Mouse (Mus musculus): Measurements from ENCODE around the gene Tmem39a. TPM values are rescaled to one million over a fixed set of nuclear protein-coding genes. Genes with fewer than 3 reads are reported as not detected.

The Tmem39a gene
- 92.5 and 144 TPM in 2 replicates for polyA plus RNA-seq (2012; rRNA removed)

DNA sequence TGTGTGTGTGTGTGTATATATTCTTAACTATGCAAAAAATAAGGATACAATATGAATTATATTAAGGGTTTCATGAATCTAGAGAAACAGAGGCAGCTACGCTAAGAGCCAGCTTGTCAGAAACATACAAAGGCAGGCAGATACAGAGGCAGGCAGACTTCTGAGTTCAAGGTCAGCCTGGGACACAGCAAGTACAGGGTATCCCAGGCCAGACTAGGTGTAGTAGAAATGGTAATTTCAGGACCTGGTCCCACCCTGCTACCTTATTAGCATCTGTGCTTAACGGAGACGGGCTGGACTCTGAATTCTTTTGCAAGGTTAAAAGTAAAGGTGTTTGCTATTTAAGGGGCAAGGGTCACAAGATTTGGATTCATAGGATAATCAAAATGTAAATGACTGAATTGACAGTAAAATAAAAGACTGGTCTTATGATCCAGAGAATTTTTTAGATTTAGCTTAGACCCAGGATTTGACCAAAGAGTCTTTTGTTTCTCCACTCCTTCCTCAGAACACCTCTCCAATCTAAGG lies at the start of gene Tmem39a:
Tmem39a (plus strand) TSS at position 478 of the 528 bp plus-strand sequence.

DNA sequence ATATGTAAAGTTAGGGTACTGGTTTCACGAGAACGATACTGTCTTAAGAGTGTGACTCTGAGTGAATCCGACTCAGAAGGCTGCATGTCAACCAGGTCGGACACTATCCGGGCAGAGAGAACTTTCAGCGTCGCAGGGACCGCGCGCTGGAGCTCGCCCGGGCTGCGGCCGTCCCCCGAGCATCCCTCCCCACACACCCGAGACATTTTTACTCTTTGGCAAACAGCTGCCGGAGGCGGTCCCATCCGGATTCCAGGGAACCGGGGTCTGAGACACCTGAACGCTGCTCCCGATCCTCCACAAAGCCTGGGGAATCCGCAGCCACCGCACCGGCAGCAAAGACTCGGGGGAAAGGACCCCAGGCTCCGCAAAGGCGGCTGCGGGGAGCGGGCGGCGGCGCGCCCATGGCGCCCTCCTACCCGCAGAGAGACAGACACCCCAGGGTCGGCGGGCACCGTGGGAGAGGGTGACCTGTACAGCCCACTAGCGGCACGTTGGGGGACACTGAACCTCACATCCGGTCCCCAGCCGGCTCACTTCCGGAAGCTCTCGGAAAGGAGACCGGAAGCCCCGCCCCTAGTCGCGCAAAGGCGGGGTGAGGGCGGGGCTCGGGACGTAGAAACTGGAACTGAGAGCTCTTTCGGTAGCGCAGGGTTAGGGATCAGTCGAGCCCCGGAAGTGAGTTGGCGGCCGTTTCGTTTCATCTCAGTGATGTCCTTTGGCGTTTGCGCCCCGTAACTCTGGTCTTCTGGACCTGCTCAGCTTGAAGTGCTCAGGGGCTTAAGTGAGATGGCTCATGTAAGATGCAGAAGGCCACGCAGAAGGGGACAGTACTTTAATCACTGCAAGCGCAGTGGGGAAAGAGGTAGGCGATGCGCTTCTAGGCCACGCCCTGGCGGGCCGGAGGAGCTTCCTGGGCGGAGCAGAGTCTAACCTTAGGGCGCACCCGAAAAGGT lies 36.1 kb upstream of the Tmem39a start, which contains the start of gene Timmdc1:
Timmdc1 (minus strand) TSS at position 535 of the 956 bp plus-strand sequence.

DNA sequence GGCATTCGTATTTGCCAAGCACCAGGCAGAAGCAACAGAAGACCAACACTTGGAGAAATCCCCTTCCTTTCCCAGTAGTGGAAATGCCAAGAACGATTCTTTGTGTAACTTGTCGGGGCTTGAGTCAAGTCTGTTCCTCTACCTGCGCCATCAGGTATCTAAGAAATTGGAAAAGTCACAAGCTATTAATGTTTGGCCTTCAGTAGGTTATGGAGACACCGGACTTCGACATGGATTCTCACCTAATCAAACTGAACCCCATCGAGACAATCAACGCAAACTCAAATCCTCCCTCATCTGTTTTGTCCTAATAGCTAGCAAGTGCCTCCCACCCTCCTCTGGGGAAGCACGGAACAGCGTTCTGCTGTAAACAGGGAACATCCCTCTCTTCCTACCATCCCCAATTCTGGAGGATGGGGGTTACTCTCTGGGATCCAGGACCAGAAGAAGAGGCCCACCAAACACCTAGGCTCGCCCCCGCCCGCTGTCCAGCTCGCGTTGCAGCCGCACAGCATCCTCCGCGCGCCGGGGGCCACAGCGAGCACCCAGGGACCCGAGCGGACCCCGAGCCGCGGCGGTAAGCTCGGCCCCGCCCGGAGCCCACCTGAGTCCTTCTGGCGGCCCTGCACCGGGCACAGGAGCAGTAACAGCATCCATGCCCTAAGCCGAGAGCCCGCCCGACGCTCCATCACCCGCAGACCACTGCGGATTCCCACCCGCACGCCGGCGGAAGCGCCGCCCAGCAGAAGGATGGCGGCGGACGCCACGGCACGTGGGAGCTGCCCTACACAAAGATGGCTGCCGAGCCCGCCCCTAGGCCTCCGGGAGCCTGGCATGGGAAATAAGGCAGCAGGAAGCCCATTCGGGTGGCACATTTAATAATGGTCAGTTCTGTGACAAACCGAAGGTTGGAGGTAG lies 8.8 kb upstream of the Tmem39a start, which contains the start of gene Poglut1:
Poglut1 (minus strand) TSS at position 780 of the 918 bp plus-strand sequence.

Other genes with a start within 250 kb of the Tmem39a start
- gene Maats1, start 216.6 kb upstream of the Tmem39a start, polyA plus RNA-seq (2012; rRNA removed), result 1.00 and 1.0 TPM in 2 replicates
- 87.8 and 90.4 TPM in 2 replicates for gene Cox17, start 211.7 kb upstream of the Tmem39a start, polyA plus RNA-seq (2012; rRNA removed)
- gene Gm21987, start 211.7 kb upstream of the Tmem39a start, polyA plus RNA-seq (2012; rRNA removed), result not detected in 2 replicates
- 0.74 and 1.4 TPM in 2 replicates for gene Popdc2, start 196.5 kb upstream of the Tmem39a start, polyA plus RNA-seq (2012; rRNA removed)
- gene Pla1a, start 125.6 kb upstream of the Tmem39a start, polyA plus RNA-seq (2012; rRNA removed), result 0.48 and 0.58 TPM in 2 replicates
- 71.8 and 78.1 TPM in 2 replicates for gene Adprh, start 106.0 kb upstream of the Tmem39a start, polyA plus RNA-seq (2012; rRNA removed)
- 0.38 and 0.59 TPM in 2 replicates for gene Cd80, start 103.1 kb upstream of the Tmem39a start, polyA plus RNA-seq (2012; rRNA removed)
- 19.1 and 21.4 TPM in 2 replicates for gene Timmdc1, start 36.0 kb upstream of the Tmem39a start, polyA plus RNA-seq (2012; rRNA removed)
- gene Poglut1, start 8.4 kb upstream of the Tmem39a start, polyA plus RNA-seq (2012; rRNA removed), result 59.2 and 63.8 TPM in 2 replicates
- gene Arhgap31, start 154.6 kb downstream of the Tmem39a start, polyA plus RNA-seq (2012; rRNA removed), result 4.4 and 7.2 TPM in 2 replicates
- 15.5 and 17.8 TPM in 2 replicates for gene B4galt4, start 183.6 kb downstream of the Tmem39a start, polyA plus RNA-seq (2012; rRNA removed)
- 0.37 and 2.9 TPM in 2 replicates for gene Upk1b, start 241.6 kb downstream of the Tmem39a start, polyA plus RNA-seq (2012; rRNA removed)

Measured in central nervous system, embryonic 14 days (tissue).